Mouse (Mus musculus) limb, embryonic 11.5 days (tissue): ENCODE data around the gene Gm14325. TPM values are rescaled to one million over a fixed set of nuclear protein-coding genes. Genes with fewer than 3 reads are reported as not detected.
"Not testable (repeated sequence)": the region's sequence is repeated elsewhere in the genome, so short reads cannot be mapped to it uniquely, and the experiment has no call there.

Source experiments
- ATAC-seq: fragments of 200-750 bp; cut with Nextera tagmentation; 2 replicates; pipeline ENCODE4 v1.8.0; 2017; ENCODE audit warnings: low read depth; ENCODE audit not compliant: insufficient number of reproducible peaks, low FRiP score, low TSS enrichment
- DNase-seq: peaks from one replicate; pipeline ENCODE4 v3.0.0-alpha.2; 2015; ENCODE audit warnings: low spot score
- H3K27ac ChIP-seq: fragments of 300-500 bp; sonication (generic); replicated peaks from 2 replicates; pipeline ENCODE4 v1.5.1; 2014; ENCODE audit warnings: low read depth, mild to moderate bottlenecking, low read length
- H3K27me3 ChIP-seq: fragments of 300-500 bp; sonication (generic); 2 replicates; pipeline ENCODE4 v1.6.1; 2014; ENCODE audit warnings: mild to moderate bottlenecking, low read length, mixed read lengths; ENCODE audit not compliant: control insufficient read depth, insufficient read depth
- H3K36me3 ChIP-seq: fragments of 300-500 bp; sonication (generic); 2 replicates; pipeline ENCODE4 v1.6.1; 2014; ENCODE audit warnings: mild to moderate bottlenecking, low read length, moderate library complexity, mixed read lengths; ENCODE audit not compliant: control insufficient read depth, insufficient read depth
- H3K4me1 ChIP-seq: fragments of 300-500 bp; sonication (generic); 2 replicates; pipeline ENCODE4 v1.6.1; 2014; ENCODE audit warnings: low read length, mixed read lengths; ENCODE audit not compliant: control insufficient read depth, insufficient read depth
- H3K4me2 ChIP-seq: fragments of 300-500 bp; sonication (generic); 2 replicates; pipeline ENCODE4 v1.6.1; 2014; ENCODE audit warnings: low read depth, mild to moderate bottlenecking, moderate library complexity; ENCODE audit not compliant: severe bottlenecking
- H3K4me3 ChIP-seq: fragments of 300-500 bp; sonication (generic); 2 replicates; pipeline ENCODE4 v1.5.1; 2014; ENCODE audit warnings: low read depth, low read length
- H3K9ac ChIP-seq: fragments of 300-500 bp; sonication (generic); 2 replicates; pipeline ENCODE4 v1.6.1; 2014; ENCODE audit warnings: mild to moderate bottlenecking, low read length
- H3K9me3 ChIP-seq: fragments of 300-500 bp; sonication (generic); 2 replicates; pipeline ENCODE4 v1.6.1; 2016; ENCODE audit warnings: low read length; ENCODE audit not compliant: control insufficient read depth
- WGBS: fragments of 180-500 bp; shearing (Covaris S2); extraction: QIAGEN DNeasy Blood & Tissue Kit; methylation state at CpG from one replicate; pipeline ENCODE4 v1.1.7; 2014; 5-methylcytosine and 5-hydroxymethylcytosine counted together
- polyA plus RNA-seq: library from polyadenylated mRNA; unstranded; fragments of >200 nt; fragmentation: Nextera tagmentation; extraction: Ambion mirVana; gene quantifications from 2 replicates; pipeline ENCODE4 v1.2.1, GENCODE M21; 2014

Gene Gm14325
- polyA plus RNA-seq, 1 experiment from 2014 or later: 34.5 TPM

DNA sequence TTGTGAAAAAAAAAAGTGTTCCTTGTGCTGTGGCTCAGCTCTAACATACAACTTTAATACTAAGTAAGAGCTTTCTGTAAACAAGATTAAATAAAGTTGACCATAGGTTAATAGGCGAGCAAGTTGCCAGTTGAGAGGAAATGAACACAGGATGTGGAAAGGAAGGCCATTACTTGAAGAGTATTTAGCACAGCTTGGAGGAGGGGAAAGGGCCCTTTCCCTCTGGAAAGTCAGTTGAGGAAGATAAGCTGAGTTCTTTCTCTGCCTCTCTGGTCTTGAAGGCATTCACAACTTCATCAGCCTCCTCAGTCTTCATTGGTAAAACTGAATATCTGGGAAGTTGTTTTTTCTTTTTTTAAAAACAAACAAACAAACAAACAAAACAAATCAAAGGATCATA lies 52.8 kb downstream of the Gm14325 start:
- not testable (repeated sequence) for ATAC-seq

More for the DNA sequence above, 52.8 kb downstream of the Gm14325 start:
- 76% methylated on average over 1 of the region's 1 CpGs for WGBS
- not testable (repeated sequence) for H3K9ac ChIP-seq, H3K4me1 ChIP-seq, H3K27ac ChIP-seq, H3K4me2 ChIP-seq, H3K9me3 ChIP-seq, H3K36me3 ChIP-seq, H3K27me3 ChIP-seq, DNase-seq, H3K4me3 ChIP-seq

Other genes starting within 250 kb of the Gm14325 start
- gene Gm14322, start 81.0 kb downstream of the Gm14325 start, polyA plus RNA-seq: 9.3 and 11.3 TPM in 2 replicates
- 1.9 and 3.5 TPM in 2 replicates for gene Gm14327, start 56.8 kb upstream of the Gm14325 start, polyA plus RNA-seq
- gene Zfp972, start 85.3 kb upstream of the Gm14325 start, polyA plus RNA-seq: not detected in 2 replicates
- 14.4 and 15.4 TPM in 2 replicates for gene Gm14326, start 117.0 kb upstream of the Gm14325 start, polyA plus RNA-seq
- gene Zfp971, start 182.9 kb upstream of the Gm14325 start, polyA plus RNA-seq: 12.7 and 13.0 TPM in 2 replicates
- gene Zfp931, start 238.1 kb upstream of the Gm14325 start, polyA plus RNA-seq: 12.9 and 15.7 TPM in 2 replicates